Mouse (Mus musculus) CH12F3 (cell line): ENCODE data around the gene Gm15085.
"Not testable (repeated sequence)": the region's sequence is repeated elsewhere in the genome, so short reads cannot be mapped to it uniquely, and the experiment has no call there.

Source experiments
- in situ Hi-C: fragments of 300-500 bp; cut with MboI; formaldehyde crosslinking; loops from 2 replicates; pipeline ENCODE4 v1.14.3; 2020; ENCODE audit warnings: low sequenced_read_pairs

Gm15085 gene

DNA sequence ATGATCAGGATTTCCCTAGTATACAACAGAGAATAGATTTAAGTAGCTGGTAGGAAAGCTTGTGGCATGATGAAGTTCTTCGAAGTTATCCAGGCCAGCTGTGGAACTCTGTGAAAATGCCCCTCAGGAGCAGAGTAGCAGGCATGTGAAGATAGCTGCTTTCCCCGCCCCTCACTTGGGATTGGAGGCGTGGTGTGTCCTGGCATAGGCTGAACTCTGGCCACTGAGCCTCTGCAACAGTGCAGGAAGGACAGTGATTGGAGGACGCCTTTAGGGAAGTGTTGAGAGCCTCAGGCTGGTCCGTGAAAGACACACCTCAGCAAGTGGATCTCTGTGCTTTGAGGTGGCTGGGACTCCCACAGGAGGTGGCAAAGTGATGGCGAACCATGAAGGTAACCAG, at the start of gene Gm15085:
Gene Gm15085 (plus strand): TSS at position 301 of the 400 bp plus-strand sequence.
- in situ Hi-C loops = not testable (repeated sequence)
